Mouse (Mus musculus) spleen, adult 2 months (tissue): ENCODE data around the gene Rab4a.

ENCODE experiments used
- CTCF ChIP-seq: fragments of 200-500 bp; IDR thresholded peaks from 2 replicates; pipeline ENCODE4 v1.5.1; 2011; ENCODE audit warnings: mild to moderate bottlenecking, inconsistent platforms; ENCODE audit not compliant: insufficient read depth, insufficient read length, insufficient replicate concordance; ENCODE audit errors: extremely low read depth
- POLR2A ChIP-seq: fragments of 200-500 bp; IDR thresholded peaks from 2 replicates; pipeline ENCODE4 v1.6.1; 2011; ENCODE audit warnings: low read depth, low read length, inconsistent platforms

DNA sequence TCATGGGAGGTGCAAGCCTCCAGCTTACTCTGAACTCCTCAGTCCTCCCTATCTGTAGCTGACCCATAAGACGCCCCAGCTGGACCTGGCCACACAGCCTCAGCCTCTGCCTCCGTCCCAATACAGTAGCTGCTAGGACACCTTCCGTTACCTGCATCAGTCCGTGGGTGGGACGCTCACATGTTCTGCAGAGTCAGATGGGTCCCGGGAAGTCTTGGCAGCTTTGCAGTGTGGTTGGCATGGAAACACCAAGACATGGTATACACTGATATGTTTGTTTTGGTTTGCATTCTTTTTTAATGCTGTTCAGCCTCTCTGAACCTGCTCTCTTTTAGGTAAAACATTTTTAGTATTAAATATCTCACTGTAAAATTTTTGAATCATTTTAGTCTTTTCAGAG, 30.6 kb downstream of the Rab4a start:
- TF ChIP-seq POLR2A, result no peak
- TF ChIP-seq CTCF, result no peak
